Mouse (Mus musculus): ENCODE data around the gene P2ry13. TPM values are rescaled to one million over a fixed set of nuclear protein-coding genes. Genes with fewer than 3 reads are reported as not detected.

P2ry13 gene
- total RNA-seq, 2 experiments from 2014 or later = 11.6 to 14.4 TPM

Other genes with a start within 250 kb of the P2ry13 start
- 10 to 100 TPM; 32.4 to 33.0 TPM for gene Med12l, start 205.1 kb downstream of the P2ry13 start, total RNA-seq (2021)
- gene Gpr171, start 109.1 kb downstream of the P2ry13 start, total RNA-seq (2021) = not detected
- gene P2ry14, start 57.3 kb downstream of the P2ry13 start, total RNA-seq (2021) = 1 to 10 TPM; 1.9 to 2.7 TPM
- gene Gpr87, start 15.8 kb downstream of the P2ry13 start, total RNA-seq (2021) = not detected
- gene P2ry12, start 52.0 kb upstream of the P2ry13 start, total RNA-seq (2021) = 10 to 100 TPM; 70.6 to 76.3 TPM
- 1 to 10 TPM; 3.3 to 3.7 TPM for gene Igsf10, start 133.5 kb upstream of the P2ry13 start, total RNA-seq (2021)

All from left cerebral cortex, postnatal 14 days (tissue).